Mouse (Mus musculus) adrenal gland, postnatal 10 days (tissue): ENCODE results near the gene Cnot9. TPM values are rescaled to one million over a fixed set of nuclear protein-coding genes. Genes with fewer than 3 reads are reported as not detected.

ENCODE experiments used
- total RNA-seq, 2 experiments: library from RNA; stranded (reverse); gene quantifications; 2 replicates each; pipeline ENCODE4 v1.2.3; 2021

The Cnot9 gene
- total RNA-seq, 2 experiments from 2014 or later = 31.7 to 35.0 TPM

Other genes starting within 250 kb of the Cnot9 start
- under 1 TPM in 1 of 2 experiments, not detected in 1; 0.24 TPM for gene Gpbar1, start 227.5 kb upstream of the Cnot9 start, total RNA-seq
- 100 to 1,000 TPM; 151 to 159 TPM for gene Aamp, start 221.3 kb upstream of the Cnot9 start, total RNA-seq
- 100 to 1,000 TPM; 116 to 139 TPM for gene Pnkd, start 221.1 kb upstream of the Cnot9 start, total RNA-seq
- 10 to 100 TPM; 63.6 to 68.8 TPM for gene Tmbim1, start 200.4 kb upstream of the Cnot9 start, total RNA-seq
- under 1 TPM; 0.33 to 0.45 TPM for gene Catip, start 143.9 kb upstream of the Cnot9 start, total RNA-seq
- 1 to 10 TPM; 8.2 to 8.9 TPM for gene Slc11a1, start 130.9 kb upstream of the Cnot9 start, total RNA-seq
- gene Ctdsp1, start 114.5 kb upstream of the Cnot9 start, total RNA-seq = 100 to 1,000 TPM; 132 to 142 TPM
- gene Vil1, start 96.7 kb upstream of the Cnot9 start, total RNA-seq = 1 to 10 TPM; 2.6 to 2.9 TPM
- 1 to 10 TPM in 1 of 2 experiments, under 1 TPM in 1; 0.99 to 2.0 TPM for gene Plcd4, start 36.8 kb downstream of the Cnot9 start, total RNA-seq
- 10 to 100 TPM; 18.8 to 20.4 TPM for gene Usp37, start 38.2 kb downstream of the Cnot9 start, total RNA-seq
- 10 to 100 TPM; 11.6 to 15.3 TPM for gene Zfp142, start 82.2 kb downstream of the Cnot9 start, total RNA-seq
- gene Bcs1l, start 82.2 kb downstream of the Cnot9 start, total RNA-seq = 10 to 100 TPM; 29.1 to 38.2 TPM
- 10 to 100 TPM; 45.5 to 46.0 TPM for gene Rnf25, start 95.3 kb downstream of the Cnot9 start, total RNA-seq
- 1 to 10 TPM; 2.8 to 3.2 TPM for gene Stk36, start 95.4 kb downstream of the Cnot9 start, total RNA-seq
- 10 to 100 TPM; 15.0 to 25.9 TPM for gene Ttll4, start 155.7 kb downstream of the Cnot9 start, total RNA-seq
- gene Cyp27a1, start 207.5 kb downstream of the Cnot9 start, total RNA-seq = 10 to 100 TPM; 15.1 to 15.2 TPM
- 1 to 10 TPM in 1 of 2 experiments, under 1 TPM in 1; 0.69 to 1.1 TPM for gene Prkag3, start 243.2 kb downstream of the Cnot9 start, total RNA-seq